Mouse (Mus musculus) erythroblast, embryonic 14.5 days (primary cell): ENCODE results near the gene Dhdds.

ENCODE experiments used
- GATA1 ChIP-seq: IDR thresholded peaks from 2 replicates; pipeline ENCODE4 v1.6.1; 2012; ENCODE audit warnings: low read length, inconsistent platforms, mixed read lengths
- TAL1 ChIP-seq: IDR thresholded peaks from 3 replicates; pipeline ENCODE4 v1.6.1; 2012; ENCODE audit warnings: low read length, inconsistent platforms, mixed read lengths

DNA sequence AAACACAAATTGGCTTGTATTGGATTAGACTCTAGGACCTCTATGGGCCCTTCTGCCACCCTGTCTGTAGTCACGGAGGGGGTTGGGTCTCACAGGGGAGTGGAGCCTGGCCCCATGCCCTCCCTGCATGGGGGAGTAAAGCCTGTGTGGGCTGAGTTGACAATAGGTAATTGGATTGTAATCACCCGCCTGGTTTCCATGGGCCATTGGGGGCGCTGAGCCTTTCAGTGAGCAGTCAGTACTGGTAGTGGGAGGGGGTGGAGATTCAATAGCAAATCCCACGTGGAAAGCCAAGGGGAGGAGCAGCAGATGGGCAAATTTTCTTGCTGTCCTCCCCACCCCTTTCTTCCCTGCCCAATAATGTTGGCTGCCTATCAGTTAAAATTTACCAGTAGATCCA, 30.5 kb downstream of the Dhdds start:
- no peak for TF ChIP-seq TAL1
- no peak for TF ChIP-seq GATA1
